8 mouse cellular contexts compared by ENCODE assay signal in the genomic region with DNA sequence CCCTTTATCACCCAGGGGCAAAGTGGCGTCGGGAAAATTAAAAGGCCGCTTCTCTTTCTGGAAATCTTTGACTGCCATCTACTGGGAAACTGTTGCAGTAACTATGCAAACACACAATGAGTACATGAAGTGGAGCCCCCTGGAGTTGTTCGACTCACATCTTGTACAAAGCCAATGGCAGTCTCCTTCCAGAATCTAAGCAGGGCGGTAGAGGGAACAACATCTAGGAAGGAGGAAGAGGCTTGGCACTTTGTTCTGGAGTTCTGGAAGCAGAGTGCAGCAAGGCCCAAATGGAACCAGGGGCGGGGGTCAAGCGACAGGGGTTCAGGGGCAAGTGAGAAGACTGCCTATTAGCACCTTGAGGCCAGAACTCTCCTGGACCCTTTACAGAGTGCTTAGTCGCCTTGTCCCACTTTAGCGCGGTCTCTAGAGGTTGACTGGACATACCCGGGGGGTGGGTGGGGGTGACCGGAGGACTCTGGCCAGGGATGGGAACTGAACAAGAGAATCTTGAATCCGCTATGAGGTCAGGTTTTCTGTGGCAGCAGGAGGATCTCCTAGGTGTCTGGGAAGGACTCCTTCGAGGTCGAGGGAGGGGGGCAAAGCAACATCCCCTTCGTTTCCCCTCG. TPM values are rescaled to one million over a fixed set of nuclear protein-coding genes. Genes with fewer than 3 reads are reported as not detected.
DNase-seq lines count a peak whose midpoint lies in the region; ATAC-seq and TF ChIP-seq lines count a peak whose summit lies in the region.

No protein-coding gene starts in this region.

- H3K9me3 ChIP-seq in heart, embryonic 11.5 days (replicated peaks; ENCODE audit: control insufficient read depth, low read length) = no peaks in the 10 kb centered on the region

- ATAC-seq in heart, embryonic 11.5 days (replicated peaks; ENCODE audit: insufficient number of reproducible peaks, low FRiP score, low TSS enrichment) = 0 out of 2 replicates have a peak, but pooled peaks have one; percentile 2

- no peaks in the 10 kb centered on the region for H3K36me3 ChIP-seq in spleen, adult 2 months (ENCODE audit: control insufficient read depth, insufficient read depth, low read length)
- no peaks in the 10 kb centered on the region for H3K36me3 ChIP-seq in heart, embryonic 11.5 days (ENCODE audit: control insufficient read depth, insufficient read depth, low read length)

- no peak for TF ChIP-seq POLR2A in spleen, adult 2 months (IDR thresholded peaks at IDR 0.05; ENCODE audit: low read depth, low read length)

- H3K9ac ChIP-seq in heart, embryonic 11.5 days (ENCODE audit: low read depth, low read length) = peak overlapping the region; percentile 77

- WGBS in spleen, adult 2 months = 5% methylated on average over 17 of the region's 17 CpGs
- 3% methylated on average over 16 of the region's 17 CpGs for WGBS in heart, embryonic 11.5 days (ENCODE audit: insufficient replicate concordance)

- TF ChIP-seq CTCF in spleen, adult 2 months (IDR thresholded peaks at IDR 0.05; ENCODE audit: extremely low read depth, insufficient read depth, insufficient read length, insufficient replicate concordance) = no peak

- DNase-seq in spleen, adult 2 months (ENCODE audit: low read depth in 1 of 2, low spot score in 2 of 2) = no peak
- DNase-seq in spleen, adult 12 weeks (ENCODE audit: low spot score) = no peak
- peak; percentile 62 for DNase-seq in brain, adult 2 months (ENCODE audit: low read depth, low spot score)
- DNase-seq in kidney, postnatal 10 days = peak; percentile 65
- peak; percentile 57 for DNase-seq in lung, postnatal 25 days (ENCODE audit: low spot score)
- peak; percentile 21 for DNase-seq in telencephalon, adult 2 months (ENCODE audit: low read depth, low spot score)
- no peak for DNase-seq in cerebellum, postnatal 36 days

- H3K4me1 ChIP-seq in spleen, adult 2 months (ENCODE audit: control insufficient read depth, insufficient read depth, insufficient read length) = peaks cover 19% of the 10 kb centered on the region
- peaks cover 18% of the 10 kb centered on the region for H3K4me1 ChIP-seq in heart, embryonic 11.5 days (ENCODE audit: control insufficient read depth, insufficient read depth, low read length)

- peak overlapping the region; percentile 89 for H3K4me2 ChIP-seq in heart, embryonic 11.5 days

- peaks cover 10% of the 10 kb centered on the region for H3K27me3 ChIP-seq in spleen, adult 2 months (ENCODE audit: control insufficient read depth, insufficient read depth, low read length)
- no peaks in the 10 kb centered on the region for H3K27me3 ChIP-seq in heart, embryonic 11.5 days (ENCODE audit: control insufficient read depth, insufficient read depth, low read length)

- H3K27ac ChIP-seq in spleen, adult 2 months (ENCODE audit: insufficient read depth, low read length) = peak overlapping the region; percentile 67
- H3K27ac ChIP-seq in heart, embryonic 11.5 days (ENCODE audit: low read depth, low read length) = peak overlapping the region; percentile 86

- peak overlapping the region; percentile 60 for H3K4me3 ChIP-seq in spleen, adult 2 months (ENCODE audit: extremely low read depth, insufficient read depth, insufficient read length)
- peak overlapping the region; percentile 60 for H3K4me3 ChIP-seq in heart, embryonic 11.5 days (ENCODE audit: low read depth, low read length)

RNA-seq across cellular contexts. Expression of a gene that starts 0.6 kb away (rescaled TPM):
- polyA plus RNA-seq in spleen, adult 2 months (2012; rRNA removed) = 274 and 328 TPM in 2 replicates
- 284 and 289 TPM in 2 replicates for polyA plus RNA-seq in heart, embryonic 11.5 days (2014; fragmentation: Nextera tagmentation; extraction: Ambion mirVana)

RNA-seq across cellular contexts. Expression of a gene that starts 16.5 kb away (rescaled TPM):
- 5.4 and 5.9 TPM in 2 replicates for polyA plus RNA-seq in spleen, adult 2 months (2012; rRNA removed)
- polyA plus RNA-seq in heart, embryonic 11.5 days (2014; fragmentation: Nextera tagmentation; extraction: Ambion mirVana) = 220 and 244 TPM in 2 replicates

RNA-seq across cellular contexts. Expression of a gene that starts 48.6 kb away (rescaled TPM):
- 1.3 and 2.2 TPM in 2 replicates for polyA plus RNA-seq in spleen, adult 2 months (2012; rRNA removed)
- polyA plus RNA-seq in heart, embryonic 11.5 days (2014; fragmentation: Nextera tagmentation; extraction: Ambion mirVana) = 0.13 TPM in 1 of 2 replicates, not detected in the other

RNA-seq across cellular contexts. Expression of a gene that starts 57.6 kb away (rescaled TPM):
- polyA plus RNA-seq in spleen, adult 2 months (2012; rRNA removed) = 0.56 and 0.67 TPM in 2 replicates
- polyA plus RNA-seq in heart, embryonic 11.5 days (2014; fragmentation: Nextera tagmentation; extraction: Ambion mirVana) = 1.3 and 1.5 TPM in 2 replicates

Comparison
In these comparisons a context has a peak if more than half of its experiments do, and no peak if none do; other contexts are left out.
1. DNase-seq: peak in brain, adult 2 months (single experiment), kidney, postnatal 10 days (single experiment), lung, postnatal 25 days (single experiment) and telencephalon, adult 2 months (single experiment); none in spleen, adult 2 months (0 of 2), spleen, adult 12 weeks (single experiment) and cerebellum, postnatal 36 days (0 of 2).
2. RNA of a gene that starts 16.5 kb away (polyA plus RNA-seq): 220 to 244 TPM in heart, embryonic 11.5 days; 5.4 to 5.9 TPM in spleen, adult 2 months; every median in the first group is over 10 times any median in the second.